Mouse (Mus musculus) liver, adult (tissue): ENCODE results near the gene Abr.

ENCODE experiments used
- GATA4 ChIP-seq: IDR thresholded peaks from 2 replicates; pipeline ENCODE4 v1.6.1; 2014; ENCODE audit warnings: mild to moderate bottlenecking, low read length; ENCODE audit not compliant: insufficient replicate concordance

Abr gene

GRCm38 (mm10) chr11:76589746-76590145 lies 32.4 kb downstream of the Abr start:
- TF ChIP-seq GATA4 = no peak

- no peak for TF ChIP-seq GATA4
These were observed 33.3 kb downstream of the Abr start for GRCm38 (mm10) chr11:76588632-76589485.

- TF ChIP-seq GATA4 = no peak
These were observed 34.1 kb downstream of the Abr start for GRCm38 (mm10) chr11:76588032-76588431.

GRCm38 (mm10) chr11:76587333-76587732 lies 34.8 kb downstream of the Abr start:
- no peak for TF ChIP-seq GATA4

GRCm38 (mm10) chr11:76586119-76586518 lies 36.0 kb downstream of the Abr start:
- TF ChIP-seq GATA4 = no peak

DNA sequence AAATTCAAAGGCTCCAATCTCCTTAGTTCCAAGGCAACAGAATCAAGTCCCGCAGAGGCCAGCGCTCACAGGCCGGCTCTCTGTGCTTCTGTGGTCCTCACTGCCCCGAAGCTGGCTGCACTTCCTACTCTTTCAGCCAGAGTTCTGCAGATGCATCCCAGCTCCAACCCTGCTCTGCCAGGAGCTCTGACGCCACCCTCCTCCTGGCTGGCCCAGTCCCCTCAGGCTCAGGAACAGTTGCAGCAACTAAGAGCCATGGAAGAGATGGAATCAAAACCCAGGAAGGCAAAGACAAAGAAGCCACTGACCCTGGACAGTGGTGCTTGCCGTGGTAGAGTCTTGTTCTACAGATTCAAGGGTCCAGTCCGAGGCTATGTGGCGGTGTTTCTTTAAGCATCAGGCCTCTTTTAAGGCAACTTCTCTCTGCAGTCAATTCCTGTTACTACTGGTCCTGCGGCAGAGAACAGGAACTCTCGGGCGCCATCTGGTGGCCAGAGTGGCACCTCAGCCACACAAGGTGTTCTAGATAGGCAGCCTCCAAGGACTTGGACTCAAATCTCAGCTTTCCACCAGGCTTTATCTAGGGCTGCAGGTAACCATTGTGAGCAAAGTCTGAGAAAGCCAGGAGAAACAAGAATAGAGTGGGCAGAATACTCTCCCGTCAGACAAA lies 44.4 kb downstream of the Abr start:
- no peak for TF ChIP-seq GATA4

GRCm38 (mm10) chr11:76572820-76573385 lies 49.2 kb downstream of the Abr start:
- TF ChIP-seq GATA4 = no peak

DNA sequence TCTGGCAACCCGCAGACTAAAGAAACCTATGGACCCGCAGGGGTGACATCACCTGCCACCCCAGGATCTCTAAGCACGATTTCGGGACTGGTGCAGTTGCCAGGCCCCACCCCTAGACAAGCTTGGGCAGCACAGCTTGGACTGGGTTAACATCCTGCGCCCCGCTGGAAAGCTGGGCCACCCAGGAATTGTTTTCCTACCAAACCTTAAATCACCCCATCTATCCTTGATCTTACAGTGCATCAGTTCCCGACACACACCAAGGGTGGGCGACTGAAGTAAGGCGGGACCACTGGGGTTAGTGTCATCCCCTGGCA lies 50.5 kb downstream of the Abr start:
- TF ChIP-seq GATA4 = no peak

- no peak for TF ChIP-seq GATA4
These were observed 51.1 kb downstream of the Abr start for GRCm38 (mm10) chr11:76570741-76571612.

- TF ChIP-seq GATA4 = no peak
These were observed 51.8 kb downstream of the Abr start for GRCm38 (mm10) chr11:76570201-76570731.

- no peak for TF ChIP-seq GATA4
These were observed 52.7 kb downstream of the Abr start for GRCm38 (mm10) chr11:76569436-76569835.

GRCm38 (mm10) chr11:76566081-76566480 lies 56.0 kb downstream of the Abr start:
- TF ChIP-seq GATA4 = no peak

- TF ChIP-seq GATA4 = no peak
These were observed 59.5 kb downstream of the Abr start for GRCm38 (mm10) chr11:76562584-76562983.

- TF ChIP-seq GATA4 = no peak
These were observed 59.9 kb downstream of the Abr start for GRCm38 (mm10) chr11:76562165-76562564.

- no peak for TF ChIP-seq GATA4
These were observed 64.3 kb downstream of the Abr start for GRCm38 (mm10) chr11:76557837-76558236.
